Mouse (Mus musculus) left cerebral cortex, postnatal 36 days (tissue): ENCODE results near the gene Anpep. TPM values are rescaled to one million over a fixed set of nuclear protein-coding genes. Genes with fewer than 3 reads are reported as not detected.

Experiments
- DNase-seq, 2 experiments: peaks; one replicate each; pipeline ENCODE4 v3.0.0; 2021 to 2022; ENCODE audit warnings: low spot score in 2 of 2, mixed read lengths in 1 of 2
- intact Hi-C: fragments of 180-260 bp; cut with DNase I; formaldehyde crosslinking; loops from one replicate; pipeline ENCODE4 v1.15.1; 2025
- total RNA-seq, 2 experiments: library from RNA; stranded (reverse); gene quantifications; 2 replicates each; pipeline ENCODE4 v1.2.3; 2021

The Anpep gene
- total RNA-seq, result 1 to 10 TPM; 4.9 to 6.0 TPM

GRCm38 (mm10) chr7:79860811-79861210, at the start of gene Anpep:
TSS of gene Anpep (minus strand) at chr7:79861059.
- DNase-seq, result no peak
- intact Hi-C loops, result no loop called here

DNA sequence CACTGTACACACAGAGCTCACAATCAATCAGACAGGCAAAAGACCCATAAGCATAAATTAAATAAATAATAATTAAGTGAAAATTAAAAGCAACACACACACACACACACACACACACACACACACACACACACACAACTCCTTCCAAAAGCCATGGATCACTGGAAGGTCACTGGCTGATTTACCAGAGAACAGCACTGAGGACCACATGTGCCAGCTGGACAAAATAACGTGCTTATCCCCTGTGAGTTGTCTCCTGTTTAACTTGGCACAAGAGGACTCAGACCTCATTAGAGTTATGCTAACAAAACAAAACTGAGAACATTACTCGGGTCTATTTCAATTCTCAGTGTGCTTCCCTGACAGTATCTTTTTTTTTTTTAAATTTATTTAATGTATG, 46.5 kb upstream of the Anpep start:
- intact Hi-C loops, result no loop called here
- no peak for DNase-seq

- intact Hi-C loops, result no loop called here
- no peak for DNase-seq
Observed at GRCm38 (mm10) chr7:79906914-79907313, 46.1 kb upstream of the Anpep start.

DNA sequence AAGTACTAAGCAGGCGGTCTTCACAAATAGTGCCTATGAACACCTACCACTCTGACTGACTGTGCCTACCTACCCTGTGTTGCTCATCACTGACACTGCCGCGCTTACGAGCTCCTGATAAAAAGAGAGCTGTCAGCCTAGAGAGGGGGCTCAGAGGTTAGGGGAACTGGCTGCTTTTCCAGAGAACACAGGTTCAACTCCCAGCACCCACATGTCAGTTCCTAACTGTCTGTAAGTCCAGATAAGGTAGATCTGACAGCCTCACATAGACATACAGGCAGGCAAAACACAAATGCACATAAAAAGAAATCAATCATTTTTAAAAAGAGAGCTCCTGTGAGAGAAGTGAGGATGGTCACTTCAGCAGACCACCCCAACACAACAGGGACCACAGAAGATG, 44.3 kb upstream of the Anpep start:
- DNase-seq, result no peak

DNA sequence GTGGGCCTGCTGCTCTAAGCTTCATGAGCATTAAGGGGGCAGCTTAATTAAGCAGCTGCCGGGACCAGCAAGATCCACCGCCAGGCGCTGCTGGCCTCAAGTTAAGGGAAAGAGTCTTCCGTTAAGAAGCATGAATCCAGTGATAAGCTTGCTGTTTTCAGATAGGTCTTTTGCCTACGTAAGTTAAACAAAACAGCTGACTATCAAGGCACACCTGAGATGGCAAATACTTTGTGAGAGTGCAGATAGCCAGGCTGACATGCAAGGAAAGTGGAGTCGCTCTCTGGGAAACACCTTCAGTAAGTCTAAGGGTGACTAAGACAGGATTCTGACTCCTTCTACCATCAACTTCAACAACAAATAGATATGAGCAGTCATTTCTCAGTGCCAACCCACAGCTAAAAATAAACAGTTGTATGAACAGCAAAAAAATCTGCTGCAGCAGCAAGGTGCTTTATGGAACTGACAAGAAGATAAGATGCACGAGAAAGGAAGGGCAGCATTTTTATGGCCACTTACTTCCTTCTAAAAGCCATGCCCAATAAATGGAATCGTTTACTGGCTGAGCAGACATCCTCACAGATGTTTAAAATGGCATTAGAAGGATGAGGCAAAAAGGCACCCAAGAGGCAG, 42.4 kb upstream of the Anpep start:
- no peak for DNase-seq
- intact Hi-C loops, result no loop called here

More for the DNA sequence above, 44.3 kb upstream of the Anpep start:
- intact Hi-C loops, result no loop called here

DNA sequence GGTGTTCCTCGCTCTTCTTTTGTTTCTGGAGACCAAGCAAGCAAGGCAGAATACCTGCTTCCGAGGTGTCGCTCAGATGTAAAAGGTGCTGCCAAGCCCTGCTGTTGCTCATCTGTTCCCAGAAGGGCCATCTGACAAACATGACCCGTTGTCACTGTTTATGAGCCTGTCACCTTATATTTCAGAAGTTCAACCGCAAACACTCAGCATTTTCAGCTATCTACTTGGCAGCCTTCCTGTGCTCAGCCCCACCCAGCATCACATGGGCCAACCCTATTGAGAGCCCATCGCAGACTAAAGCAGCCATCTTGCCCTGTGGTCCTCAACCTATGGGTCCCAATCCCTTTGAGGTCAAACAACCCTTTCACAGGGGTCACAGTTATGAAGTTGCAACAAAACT, 39.9 kb upstream of the Anpep start:
- intact Hi-C loops, result no loop called here
- no peak for DNase-seq

GRCm38 (mm10) chr7:79895225-79895624, 34.4 kb upstream of the Anpep start:
- intact Hi-C loops, result no loop called here
- DNase-seq, result no peak

- intact Hi-C loops, result no loop called here
- no peak for DNase-seq
Observed at GRCm38 (mm10) chr7:79894790-79895189, 33.9 kb upstream of the Anpep start.

- intact Hi-C loops, result no loop called here
- DNase-seq, result no peak
Observed at GRCm38 (mm10) chr7:79892576-79893428, 31.9 kb upstream of the Anpep start.

DNA sequence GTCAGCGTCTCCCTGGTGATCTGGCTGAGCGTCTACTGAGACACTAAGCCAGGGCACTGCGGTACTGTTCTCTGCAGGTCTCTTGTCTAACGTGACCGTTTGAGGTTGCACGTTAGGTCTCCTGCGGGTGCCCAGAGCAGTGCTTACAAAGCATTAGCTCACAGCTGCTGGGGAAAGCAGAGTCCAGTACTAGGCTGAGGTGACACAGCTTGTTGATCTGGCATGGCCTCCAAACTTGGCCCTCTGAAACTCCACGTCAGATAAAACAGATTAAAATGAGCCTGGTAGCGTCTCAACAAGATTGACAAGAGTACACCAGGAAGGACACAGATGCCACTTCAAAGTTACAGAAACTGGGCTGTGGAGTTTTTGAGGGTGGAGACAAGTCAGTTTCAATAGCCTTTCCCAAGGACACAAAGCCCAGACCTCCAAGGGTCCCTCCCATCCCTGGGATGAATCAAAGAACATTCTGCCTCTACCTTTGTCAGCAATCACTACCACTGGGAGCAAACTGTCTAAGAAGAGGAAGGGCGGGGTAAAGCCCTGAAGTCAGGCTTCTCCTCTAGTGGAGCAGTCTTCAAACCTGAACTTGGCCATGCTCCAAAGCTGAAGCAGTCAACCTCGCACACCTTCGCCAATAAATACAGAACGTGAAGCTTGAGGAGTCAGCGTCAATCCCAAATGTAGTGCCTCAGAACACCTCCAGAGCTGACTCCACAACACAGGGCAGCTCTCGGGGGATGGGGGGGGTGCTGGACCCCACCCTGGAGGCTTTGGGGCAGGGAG, 29.8 kb upstream of the Anpep start:
- no peak for DNase-seq
- intact Hi-C loops, result no loop called here

DNA sequence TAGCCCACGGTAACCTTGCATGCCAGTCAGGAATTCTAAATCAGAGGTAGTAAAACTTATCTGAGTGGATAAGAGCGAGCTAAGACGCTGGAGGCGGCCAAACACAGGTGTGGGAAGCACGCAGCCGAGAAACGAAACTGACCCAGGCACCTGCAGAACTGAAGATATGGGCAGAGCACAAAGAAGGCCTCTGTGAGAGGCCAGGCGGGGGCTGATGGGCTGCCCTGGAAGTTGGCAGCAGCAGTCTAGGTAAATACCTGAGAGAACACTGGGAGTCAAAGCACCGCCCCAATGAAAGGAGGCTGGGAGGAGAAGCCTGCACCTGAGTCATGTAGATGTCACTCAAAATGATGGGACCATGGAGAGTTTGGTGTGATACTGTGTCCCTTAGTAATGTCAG, 27.7 kb upstream of the Anpep start:
- no peak for DNase-seq
- intact Hi-C loops, result no loop called here

DNA sequence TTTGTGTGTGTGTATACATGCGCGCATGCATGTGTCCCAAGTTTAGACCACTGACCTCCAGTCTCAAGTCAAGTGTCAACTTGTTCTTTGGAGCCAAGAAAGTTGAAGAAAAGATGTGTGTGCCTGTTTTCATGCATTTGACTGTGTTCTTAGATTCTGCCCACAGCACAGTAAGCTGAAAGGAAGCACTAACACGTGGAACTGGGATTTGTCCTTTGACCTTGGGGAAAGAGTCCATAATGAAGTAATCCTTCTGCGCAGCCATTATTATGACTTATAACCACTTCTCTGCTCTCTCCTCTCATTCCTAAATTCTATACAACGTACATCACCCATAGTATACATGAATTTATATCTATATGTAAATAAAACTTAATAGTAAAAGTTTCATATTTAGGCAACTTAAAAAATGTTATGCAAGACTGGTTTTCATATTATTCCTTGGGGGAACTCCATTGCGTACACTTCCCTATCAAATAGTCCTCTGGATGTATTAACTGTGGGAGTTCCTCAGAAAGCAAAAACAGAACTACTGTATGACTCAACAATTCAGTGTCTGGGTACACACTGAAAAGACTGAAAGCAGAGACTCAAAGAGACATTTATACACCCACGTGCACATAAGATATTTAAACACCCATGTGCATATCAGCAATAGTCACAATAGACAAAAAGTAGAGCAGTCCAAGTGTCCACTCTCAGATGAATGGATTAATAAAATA, 22.9 kb upstream of the Anpep start:
- intact Hi-C loops, result no loop called here
- no peak for DNase-seq

DNA sequence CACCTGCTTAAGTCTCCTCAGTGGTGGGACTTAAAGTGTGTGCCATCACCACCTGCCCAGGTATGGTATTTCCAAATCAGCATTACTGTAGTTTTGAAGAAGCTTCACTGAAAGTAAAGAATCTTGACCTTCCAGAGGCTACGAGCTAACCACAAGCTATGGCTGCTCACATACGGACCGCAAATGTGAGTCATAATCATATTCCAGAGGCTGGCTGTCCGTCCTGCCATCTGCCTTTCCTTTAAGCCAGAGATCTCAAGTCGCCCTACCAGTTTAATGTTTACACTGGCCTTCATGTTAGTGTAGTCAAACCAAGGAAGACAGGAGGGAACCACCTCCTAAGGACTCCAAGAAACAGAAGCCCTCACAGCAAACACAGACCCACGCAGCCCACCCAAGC, 21.0 kb upstream of the Anpep start:
- intact Hi-C loops, result no loop called here
- no peak for DNase-seq

DNA sequence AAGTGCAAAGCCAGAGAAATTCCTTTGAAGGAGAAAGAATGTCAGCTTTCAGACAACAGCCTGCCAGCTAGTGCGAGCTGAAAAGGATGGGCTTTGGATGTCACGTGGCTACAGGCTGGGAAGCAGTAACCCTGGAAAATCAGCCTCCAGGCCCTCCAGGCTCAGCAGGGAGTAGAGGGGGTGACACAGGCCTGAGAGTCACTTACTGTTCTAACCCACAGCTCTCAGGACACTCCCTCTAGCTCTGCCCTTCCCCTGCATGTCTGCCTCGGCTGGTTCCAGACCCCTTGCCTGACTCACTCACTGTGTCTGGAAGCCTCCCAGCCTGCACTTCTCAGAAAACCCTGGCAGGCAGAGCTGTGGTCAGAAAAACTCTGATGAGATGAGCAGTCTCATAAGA, 20.1 kb upstream of the Anpep start:
- intact Hi-C loops, result no loop called here
- DNase-seq, result no peak

- intact Hi-C loops, result no loop called here
Observed at GRCm38 (mm10) chr7:79880033-79880432, 19.2 kb upstream of the Anpep start.

GRCm38 (mm10) chr7:79878455-79879025, 17.7 kb upstream of the Anpep start:
- intact Hi-C loops, result no loop called here
- no peak for DNase-seq

More at GRCm38 (mm10) chr7:79880033-79880432, 19.2 kb upstream of the Anpep start:
- DNase-seq, result no peak

DNA sequence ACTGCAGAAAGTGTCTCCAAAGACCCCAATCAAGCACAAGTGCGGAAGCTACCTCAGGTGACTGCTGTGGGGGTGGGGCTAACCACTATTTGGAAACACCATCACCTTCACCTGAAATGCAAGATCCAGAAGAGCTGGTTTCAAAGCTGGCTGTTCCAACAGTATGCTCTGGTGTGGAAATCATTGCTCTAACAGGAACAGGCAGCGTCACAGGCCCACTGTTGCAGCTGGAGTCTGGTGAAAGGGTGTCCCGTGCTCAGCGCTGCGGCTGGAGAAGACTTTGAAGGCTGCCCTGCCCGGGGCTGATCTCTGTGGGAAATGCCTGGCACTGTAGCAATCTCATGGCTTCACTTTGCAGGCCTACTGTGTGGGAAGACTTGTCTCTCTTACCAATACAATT, 12.5 kb upstream of the Anpep start:
- no peak for DNase-seq
- intact Hi-C loops, result no loop called here

DNA sequence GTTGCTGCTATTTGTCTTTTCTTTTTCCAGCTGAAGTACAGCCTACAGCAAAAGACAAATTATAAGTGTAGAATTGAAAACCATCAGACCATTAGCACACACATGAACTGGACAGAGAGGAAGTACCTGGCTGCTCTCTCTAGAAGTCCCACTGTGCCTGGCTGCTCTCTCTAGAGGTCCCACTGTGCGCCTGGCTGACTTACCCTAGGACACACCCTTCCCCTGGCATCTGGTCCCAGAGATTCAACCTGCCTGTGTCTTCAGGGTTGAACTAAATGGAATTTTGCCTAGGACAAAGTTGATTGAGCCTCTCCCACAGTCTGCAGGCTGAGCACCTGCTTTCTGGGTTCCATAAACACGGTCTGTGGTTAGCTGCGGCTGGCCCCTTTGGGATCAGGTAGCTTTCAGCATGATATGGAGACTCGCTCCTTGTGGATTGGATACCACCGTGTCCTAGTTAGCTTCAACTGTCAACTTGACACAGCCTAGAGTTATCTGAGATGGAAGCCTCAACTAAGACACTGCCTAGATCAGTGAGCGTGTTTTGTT, 11.0 kb upstream of the Anpep start:
- intact Hi-C loops, result no loop called here

DNA sequence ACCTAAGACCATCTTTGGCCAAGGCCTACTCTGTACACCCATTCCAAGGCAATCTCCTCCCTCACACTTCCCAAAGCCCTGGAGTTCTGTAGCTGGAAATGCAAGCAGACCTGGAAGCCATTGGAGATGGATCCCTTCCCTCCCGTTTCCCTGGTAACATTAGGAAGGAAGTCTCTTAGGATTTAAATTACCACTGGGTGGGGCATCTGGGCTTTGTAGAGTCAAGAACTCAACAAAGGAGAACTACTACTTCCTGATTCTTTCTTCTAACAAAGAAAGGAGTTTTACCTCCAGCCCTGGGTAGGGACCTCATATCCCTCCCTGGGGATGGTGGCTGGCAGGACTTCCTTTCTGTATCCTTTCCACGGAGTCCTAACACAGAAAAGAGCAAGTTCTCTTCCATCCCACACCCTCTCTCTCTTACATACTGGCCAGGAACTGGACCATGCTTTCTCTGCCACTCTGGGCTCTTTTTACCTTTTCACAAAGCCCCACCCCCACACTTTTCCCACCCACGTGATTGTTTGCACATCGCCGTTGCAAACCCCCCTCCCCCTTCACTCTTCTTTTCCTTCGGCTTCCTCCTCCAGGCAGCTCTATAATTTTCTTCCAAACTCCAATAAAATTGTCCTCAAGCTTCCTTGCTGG, 8.3 kb upstream of the Anpep start:
- intact Hi-C loops, result no loop called here
- no peak for DNase-seq

More for the DNA sequence above, 11.0 kb upstream of the Anpep start:
- DNase-seq, result no peak
